Mouse (Mus musculus) regulatory T cell (primary cell): ENCODE measurements around the gene Gm20825.
"Not testable (repeated sequence)": the region's sequence is repeated elsewhere in the genome, so short reads cannot be mapped to it uniquely, and the experiment has no call there.

Source experiments
- in situ Hi-C: fragments of 300-600 bp; cut with MboI, MseI; formaldehyde crosslinking; loops from one replicate; pipeline ENCODE4 v1.15.1; 2025; ENCODE audit warnings: high pct_unique_total_duplicates

Gene Gm20825

GRCm38 (mm10) chrY:8071407-8071806 lies at the start of gene Gm20825:
TSS of gene Gm20825 (minus strand) at chrY:8071507.
- in situ Hi-C loops = not testable (repeated sequence)
